Mouse (Mus musculus): ENCODE results near the gene Anxa11. TPM values are rescaled to one million over a fixed set of nuclear protein-coding genes. Genes with fewer than 3 reads are reported as not detected.
"Not testable (repeated sequence)": the region's sequence is repeated elsewhere in the genome, so short reads cannot be mapped to it uniquely, and the experiment has no call there.

Gene Anxa11
- polyA plus RNA-seq, 2 experiments, result 20.5 to 22.4 TPM

DNA sequence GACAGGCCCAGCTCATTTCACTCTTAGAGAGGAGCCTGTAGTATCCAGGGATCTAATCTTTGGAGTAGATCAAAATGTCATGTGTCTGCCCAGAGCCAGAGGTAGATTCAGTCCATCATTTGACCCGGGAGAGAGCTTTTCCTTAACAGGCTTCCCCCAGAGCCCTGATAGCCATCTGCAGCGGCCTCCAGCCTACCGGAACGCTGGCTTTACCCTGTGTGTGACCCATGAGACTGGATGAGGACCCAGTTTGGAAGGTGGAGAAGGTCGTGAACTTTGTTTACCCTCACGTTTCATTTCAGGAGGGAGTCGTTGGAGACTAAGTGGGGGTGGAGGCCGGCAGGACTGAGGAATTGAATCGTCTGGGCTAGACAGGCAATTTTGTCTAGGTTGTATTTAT lies 5.7 kb downstream of the Anxa11 start:
- H3K9me3 ChIP-seq (ENCODE audit: control insufficient read depth, low read length), result no peaks in the 10 kb centered on the region
- peaks cover 10% of the 10 kb centered on the region for H3K27me3 ChIP-seq (ENCODE audit: control insufficient read depth, insufficient read depth, low read length)
- no peak overlapping the region for H3K4me3 ChIP-seq (replicated peaks; ENCODE audit: low read length)
- 20% methylated on average over 9 of the region's 9 CpGs for WGBS
- H3K4me1 ChIP-seq (ENCODE audit: control insufficient read depth, insufficient read depth, low read length), result no peaks in the 10 kb centered on the region; the same call in 1 of the 2 replicates
- no peak overlapping the region for H3K9ac ChIP-seq (ENCODE audit: low read depth, low read length, severe bottlenecking)
- DNase-seq (ENCODE audit: low spot score) (no peak), ATAC-seq (ENCODE audit: low FRiP score, low read depth) (no peak)
- no peak overlapping the region for H3K4me2 ChIP-seq (replicated peaks; ENCODE audit: low read depth, low read length, severe bottlenecking)
- no peak overlapping the region for H3K27ac ChIP-seq (replicated peaks; ENCODE audit: low read depth, low read length)
- H3K36me3 ChIP-seq (ENCODE audit: control insufficient read depth, insufficient read depth, low read length), result no peaks in the 10 kb centered on the region
- no peak for TF ChIP-seq POLR2A (IDR thresholded peaks at IDR 0.05; ENCODE audit: borderline replicate concordance, extremely low read depth, insufficient read depth, insufficient read length)

GRCm38 (mm10) chr14:25848237-25848636 lies 6.3 kb downstream of the Anxa11 start:
- ATAC-seq (ENCODE audit: low FRiP score, low read depth), result no peak
- Histone ChIP-seq H3K36me3 (ENCODE audit: control insufficient read depth, insufficient read depth, low read length) (no peaks in the 10 kb centered on the region), H3K9ac (ENCODE audit: low read depth, low read length, severe bottlenecking) (no peak overlapping the region), H3K4me1 (ENCODE audit: control insufficient read depth, insufficient read depth, low read length) (no peaks in the 10 kb centered on the region; the same call in 1 of the 2 replicates), H3K27ac (replicated peaks; ENCODE audit: low read depth, low read length) (no peak overlapping the region), H3K4me3 (replicated peaks; ENCODE audit: low read length) (no peak overlapping the region), H3K27me3 (ENCODE audit: control insufficient read depth, insufficient read depth, low read length) (peaks cover 4% of the 10 kb centered on the region), H3K4me2 (replicated peaks; ENCODE audit: low read depth, low read length, severe bottlenecking) (no peak overlapping the region), H3K9me3 (ENCODE audit: control insufficient read depth, low read length) (no peaks in the 10 kb centered on the region)
- no peak for TF ChIP-seq POLR2A (IDR thresholded peaks at IDR 0.05; ENCODE audit: borderline replicate concordance, extremely low read depth, insufficient read depth, insufficient read length)
- no peak for DNase-seq (ENCODE audit: low spot score)
- 71% methylated on average over 6 of the region's 6 CpGs for WGBS

DNA sequence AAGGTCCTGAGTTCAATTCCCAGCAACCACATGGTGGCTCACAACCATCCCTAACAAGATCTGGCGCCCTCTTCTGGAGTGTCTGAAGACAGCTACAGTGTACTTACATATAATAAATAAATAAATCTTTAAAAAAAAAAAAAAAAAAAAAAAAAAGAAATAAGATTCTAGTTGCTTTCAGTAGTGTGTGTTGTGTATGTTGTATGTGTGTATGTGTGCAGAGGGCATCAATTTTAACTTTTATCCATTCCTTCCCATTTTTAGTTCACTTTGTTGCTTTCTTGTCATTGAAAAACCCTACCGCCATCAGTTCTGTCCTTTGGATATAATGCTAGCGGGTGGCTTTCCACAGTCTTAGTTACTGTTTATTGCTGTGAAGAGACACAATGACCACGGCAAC lies 6.8 kb downstream of the Anxa11 start:
- not testable (repeated sequence) for H3K4me2 ChIP-seq (replicated peaks; ENCODE audit: low read depth, low read length, severe bottlenecking); H3K9me3 ChIP-seq (ENCODE audit: control insufficient read depth, low read length); H3K36me3 ChIP-seq (ENCODE audit: control insufficient read depth, insufficient read depth, low read length); ATAC-seq (ENCODE audit: low FRiP score, low read depth); H3K27ac ChIP-seq (replicated peaks; ENCODE audit: low read depth, low read length); H3K27me3 ChIP-seq (ENCODE audit: control insufficient read depth, insufficient read depth, low read length); H3K4me1 ChIP-seq (ENCODE audit: control insufficient read depth, insufficient read depth, low read length); H3K4me3 ChIP-seq (replicated peaks; ENCODE audit: low read length); DNase-seq (ENCODE audit: low spot score); H3K9ac ChIP-seq (ENCODE audit: low read depth, low read length, severe bottlenecking)
- WGBS, result 90% methylated on average over 3 of the region's 4 CpGs

DNA sequence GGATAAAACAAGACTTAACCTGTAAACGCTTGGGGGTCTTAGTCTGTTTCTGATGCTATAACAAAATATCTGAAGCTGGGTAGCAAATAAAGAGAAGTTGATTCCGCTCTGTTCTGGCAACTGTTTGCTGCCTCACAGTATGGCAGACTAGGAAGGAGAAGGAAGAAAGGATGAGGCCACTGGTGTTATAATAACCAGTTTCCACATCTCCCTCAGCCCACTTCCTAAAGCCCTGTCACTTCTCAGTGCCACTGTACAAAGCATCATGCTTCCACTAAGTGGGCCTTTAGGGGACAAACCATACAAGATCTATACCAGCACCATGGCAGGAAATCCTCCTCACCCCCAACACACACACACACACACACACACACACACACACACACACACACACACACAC lies 8.5 kb downstream of the Anxa11 start:
- Histone ChIP-seq H3K27me3 (ENCODE audit: control insufficient read depth, insufficient read depth, low read length) (no peaks in the 10 kb centered on the region), H3K4me2 (replicated peaks; ENCODE audit: low read depth, low read length, severe bottlenecking) (no peak overlapping the region), H3K36me3 (ENCODE audit: control insufficient read depth, insufficient read depth, low read length) (no peaks in the 10 kb centered on the region), H3K9ac (ENCODE audit: low read depth, low read length, severe bottlenecking) (no peak overlapping the region), H3K4me1 (ENCODE audit: control insufficient read depth, insufficient read depth, low read length) (no peaks in the 10 kb centered on the region; the same call in 1 of the 2 replicates), H3K4me3 (replicated peaks; ENCODE audit: low read length) (no peak overlapping the region), H3K9me3 (ENCODE audit: control insufficient read depth, low read length) (no peaks in the 10 kb centered on the region), H3K27ac (replicated peaks; ENCODE audit: low read depth, low read length) (no peak overlapping the region)
- no peak for TF ChIP-seq POLR2A (IDR thresholded peaks at IDR 0.05; ENCODE audit: borderline replicate concordance, extremely low read depth, insufficient read depth, insufficient read length)
- ATAC-seq (ENCODE audit: low FRiP score, low read depth) (no peak), DNase-seq (ENCODE audit: low spot score) (no peak)
- 88% methylated on average over 2 of the region's 2 CpGs for WGBS

DNA sequence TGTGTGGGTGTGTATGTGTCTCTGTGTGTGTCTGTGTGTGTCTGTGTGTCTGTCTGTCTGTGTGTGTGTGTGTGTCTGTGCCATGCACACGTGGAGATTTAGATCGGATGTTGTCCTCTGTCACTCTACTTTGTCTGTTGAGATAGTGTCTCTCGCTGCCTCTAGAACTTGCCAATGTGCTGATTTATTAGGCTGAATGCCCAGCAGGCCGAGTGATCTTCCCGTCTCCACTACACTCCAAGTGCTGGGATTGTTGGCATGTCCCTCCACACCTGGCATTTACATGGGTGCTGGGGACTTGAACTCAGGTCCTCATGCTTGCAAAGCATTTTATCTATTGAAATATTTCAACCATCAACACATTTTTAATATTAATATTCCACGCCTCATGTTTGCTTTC lies 9.2 kb downstream of the Anxa11 start:
- Histone ChIP-seq H3K4me2 (replicated peaks; ENCODE audit: low read depth, low read length, severe bottlenecking) (no peak overlapping the region), H3K27me3 (ENCODE audit: control insufficient read depth, insufficient read depth, low read length) (no peaks in the 10 kb centered on the region), H3K4me1 (ENCODE audit: control insufficient read depth, insufficient read depth, low read length) (no peaks in the 10 kb centered on the region; the same call in 1 of the 2 replicates), H3K36me3 (ENCODE audit: control insufficient read depth, insufficient read depth, low read length) (no peaks in the 10 kb centered on the region), H3K9ac (ENCODE audit: low read depth, low read length, severe bottlenecking) (no peak overlapping the region), H3K27ac (replicated peaks; ENCODE audit: low read depth, low read length) (no peak overlapping the region), H3K9me3 (ENCODE audit: control insufficient read depth, low read length) (no peaks in the 10 kb centered on the region), H3K4me3 (replicated peaks; ENCODE audit: low read length) (no peak overlapping the region)
- WGBS, result 61% methylated on average over 6 of the region's 6 CpGs
- TF ChIP-seq POLR2A (IDR thresholded peaks at IDR 0.05; ENCODE audit: borderline replicate concordance, extremely low read depth, insufficient read depth, insufficient read length), result no peak
- ATAC-seq (ENCODE audit: low FRiP score, low read depth) (no peak), DNase-seq (ENCODE audit: low spot score) (no peak)

DNA sequence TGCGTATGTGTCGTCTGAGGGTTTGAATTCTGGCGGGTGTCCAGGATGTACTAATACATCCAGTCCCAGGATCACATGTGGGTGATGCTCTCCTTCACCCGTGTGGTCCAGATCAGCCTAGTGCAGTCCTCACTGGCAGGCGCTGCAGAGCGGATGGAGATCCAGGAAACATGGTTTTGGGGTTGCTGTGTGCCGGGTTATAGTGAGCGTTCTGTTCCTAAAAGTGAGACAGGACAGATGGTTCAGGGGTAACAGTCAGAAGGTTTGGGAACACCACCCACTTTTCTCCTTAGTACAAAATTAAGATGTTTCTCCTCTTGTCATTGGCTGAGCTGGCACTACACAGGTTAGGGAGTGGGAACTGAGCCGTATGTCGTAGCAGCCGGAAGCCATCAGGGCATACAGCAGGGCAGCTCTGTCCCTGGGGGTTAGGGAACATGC lies 10.2 kb downstream of the Anxa11 start:
- no peaks in the 10 kb centered on the region for H3K27me3 ChIP-seq (ENCODE audit: control insufficient read depth, insufficient read depth, low read length)
- no peak overlapping the region for H3K9ac ChIP-seq (ENCODE audit: low read depth, low read length, severe bottlenecking)
- no peak overlapping the region for H3K4me2 ChIP-seq (replicated peaks; ENCODE audit: low read depth, low read length, severe bottlenecking)
- H3K4me3 ChIP-seq (replicated peaks; ENCODE audit: low read length), result no peak overlapping the region
- no peak for TF ChIP-seq POLR2A (IDR thresholded peaks at IDR 0.05; ENCODE audit: borderline replicate concordance, extremely low read depth, insufficient read depth, insufficient read length)
- WGBS, result 77% methylated on average over 11 of the region's 11 CpGs
- no peaks in the 10 kb centered on the region for H3K36me3 ChIP-seq (ENCODE audit: control insufficient read depth, insufficient read depth, low read length)
- no peak overlapping the region for H3K27ac ChIP-seq (replicated peaks; ENCODE audit: low read depth, low read length)
- ATAC-seq (ENCODE audit: low FRiP score, low read depth) (no peak), DNase-seq (ENCODE audit: low spot score) (no peak)
- H3K9me3 ChIP-seq (ENCODE audit: control insufficient read depth, low read length), result no peaks in the 10 kb centered on the region
- no peaks in the 10 kb centered on the region; the same call in 1 of the 2 replicates for H3K4me1 ChIP-seq (ENCODE audit: control insufficient read depth, insufficient read depth, low read length)
